Mouse (Mus musculus): ENCODE measurements at regions not wholly inside any gene's neighbourhood (a gene's known extent, or its start where the extent isn't known, plus 50 kb on each side); places are given as distances from the start of the nearest gene placed in this dataset.

DNA sequence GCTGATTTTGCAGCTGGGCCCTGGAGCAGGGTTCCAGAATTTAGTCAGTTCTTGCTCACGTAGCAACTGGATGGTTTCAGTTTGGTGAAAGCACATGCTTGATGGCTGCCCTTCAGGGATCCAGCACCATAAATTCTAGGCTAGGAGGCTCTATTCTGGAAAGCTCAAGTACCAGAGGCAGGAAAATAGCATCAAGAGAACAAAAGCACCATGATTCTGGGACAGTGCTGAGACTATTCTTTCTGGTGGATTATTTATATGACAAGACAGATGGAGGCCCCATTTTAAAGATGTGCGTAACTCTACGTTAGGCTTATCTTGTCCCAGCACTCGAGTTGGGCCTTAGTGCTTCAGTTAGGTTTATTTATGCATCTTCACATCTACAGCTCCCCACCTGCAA is 463.0 kb upstream of the Pdzrn3 start:
- no peak for TF ChIP-seq CTCF (IDR thresholded peaks at IDR 0.05; ENCODE audit: low read depth)
- TF ChIP-seq EP300 (IDR thresholded peaks at IDR 0.05; ENCODE audit: low read depth): no peak
